Mouse (Mus musculus) heart, adult 2 months (tissue): Measurements from ENCODE around the gene Yy1. TPM values are rescaled to one million over a fixed set of nuclear protein-coding genes. Genes with fewer than 3 reads are reported as not detected.

Source experiments
- DNase-seq, 2 experiments: peaks; one replicate each; pipeline ENCODE4 v3.0.0; 2021
- H3K27ac ChIP-seq: fragments of 200-600 bp; 2 replicates; pipeline ENCODE4 v1.8.1; 2022
- H3K27me3 ChIP-seq: fragments of 200-500 bp; 2 replicates; pipeline ENCODE4 v1.6.1; 2012; ENCODE audit warnings: mild to moderate bottlenecking, low read length, inconsistent platforms, mixed read lengths; ENCODE audit not compliant: control insufficient read depth, insufficient read depth
- H3K36me3 ChIP-seq: fragments of 200-500 bp; 2 replicates; pipeline ENCODE4 v1.6.1; 2012; ENCODE audit warnings: low read length, inconsistent platforms; ENCODE audit not compliant: control insufficient read depth, insufficient read depth
- H3K4me1 ChIP-seq: fragments of 200-500 bp; 2 replicates; pipeline ENCODE4 v1.6.1; 2011; ENCODE audit warnings: low read length; ENCODE audit not compliant: control insufficient read depth, insufficient read depth
- H3K4me3 ChIP-seq: fragments of 200-600 bp; 2 replicates; pipeline ENCODE4 v1.8.1; 2022
- H3K79me2 ChIP-seq: fragments of 200-500 bp; replicated peaks from 2 replicates; pipeline ENCODE4 v1.6.1; 2012; ENCODE audit warnings: mild to moderate bottlenecking, inconsistent platforms, low read length, moderate library complexity, mixed read lengths; ENCODE audit not compliant: control insufficient read depth, insufficient read depth
- H3K9ac ChIP-seq: fragments of 200-500 bp; 2 replicates; pipeline ENCODE4 v1.6.1; 2012; ENCODE audit warnings: low read depth, mild to moderate bottlenecking, control low read depth, inconsistent platforms, low read length, mixed read lengths
- CTCF ChIP-seq: fragments of 200-600 bp; IDR thresholded peaks from 2 replicates; pipeline ENCODE4 v1.8.1; 2022; ENCODE audit warnings: antibody characterized with exemption, mild to moderate bottlenecking, moderate library complexity
- EP300 ChIP-seq: fragments of 200-500 bp; IDR thresholded peaks from 2 replicates; pipeline ENCODE4 v1.6.1; 2011; ENCODE audit warnings: low read depth, low read length, control low read depth; ENCODE audit not compliant: insufficient read depth
- POLR2A ChIP-seq: fragments of 200-500 bp; IDR thresholded peaks from 2 replicates; pipeline ENCODE4 v1.6.1; 2011; ENCODE audit warnings: mild to moderate bottlenecking, low read depth, low read length, control low read depth; ENCODE audit not compliant: insufficient read depth
- WGBS: fragments of 180-500 bp; shearing (Covaris S2); methylation state at CpG from one replicate; pipeline ENCODE4 v1.1.7; 2018; 5-methylcytosine and 5-hydroxymethylcytosine counted together
- intact Hi-C: fragments of 180-260 bp; cut with DNase I; formaldehyde crosslinking; loops from one replicate; pipeline ENCODE4 v1.15.1; 2025
- polyA plus RNA-seq: library from polyadenylated mRNA; depleted of rRNA; stranded (reverse); fragments of >200 nt; gene quantifications from 2 replicates; pipeline ENCODE4 v1.2.3, GENCODE M21; 2012
- total RNA-seq, 2 experiments: library from RNA; stranded (reverse); gene quantifications; 2 replicates each; pipeline ENCODE4 v1.2.3; 2021

Gene Yy1
- total and polyA plus RNA-seq, 3 experiments: 7.1 to 38.8 (median 34.4) TPM

- no peaks in the 10 kb centered on the region for H3K27me3 ChIP-seq
- H3K79me2 ChIP-seq: peaks cover 6% of the 10 kb centered on the region
- no peak overlapping the region for H3K27ac ChIP-seq
- peaks cover 8% of the 10 kb centered on the region for H3K4me1 ChIP-seq
- no peak for DNase-seq
- TF ChIP-seq CTCF (peak; percentile 84), EP300 (no peak)
- intact Hi-C loops: loop anchor here (2.0 to 5.0 kb wide), 2 partner anchors 24 to 81 kb away; partner anchors contain the start of genes Slc25a29, Wars and Wdr25
- no peak overlapping the region for H3K9ac ChIP-seq
- peaks cover 29% of the 10 kb centered on the region for H3K36me3 ChIP-seq
- WGBS: 30% methylated on average over 2 of the region's 2 CpGs
- H3K4me3 ChIP-seq: no peak overlapping the region
Observed at GRCm38 (mm10) chr12:108811133-108811532, 18.4 kb downstream of the Yy1 start.

GRCm38 (mm10) chr12:108812463-108812862, 19.7 kb downstream of the Yy1 start:
- no peak overlapping the region for H3K9ac ChIP-seq
- H3K27ac ChIP-seq: no peak overlapping the region
- H3K27me3 ChIP-seq: no peaks in the 10 kb centered on the region
- peaks cover 7% of the 10 kb centered on the region for H3K4me1 ChIP-seq
- peaks cover 11% of the 10 kb centered on the region for H3K79me2 ChIP-seq
- peaks cover 19% of the 10 kb centered on the region for H3K36me3 ChIP-seq
- intact Hi-C loops: loop anchor here (5.0 kb wide), 1 partner anchor 80 kb away; the partner anchor contains the start of genes Wars and Wdr25
- DNase-seq: no peak
- TF ChIP-seq EP300 (no peak), CTCF (no peak), POLR2A (no peak)
- WGBS: 68% methylated on average over 6 of the region's 6 CpGs
- H3K4me3 ChIP-seq: no peak overlapping the region

GRCm38 (mm10) chr12:108814470-108814869, 21.7 kb downstream of the Yy1 start:
- peaks cover 13% of the 10 kb centered on the region for H3K79me2 ChIP-seq
- H3K4me1 ChIP-seq: peaks cover 1% of the 10 kb centered on the region; the same call in 1 of the 2 replicates
- TF ChIP-seq POLR2A: no peak
- TF ChIP-seq CTCF: no peak
- intact Hi-C loops: loop anchor here (5.0 kb wide), 1 partner anchor 78 kb away; the partner anchor contains the start of genes Wars and Wdr25
- H3K4me3 ChIP-seq: no peak overlapping the region
- H3K27ac ChIP-seq: no peak overlapping the region
- no peaks in the 10 kb centered on the region for H3K27me3 ChIP-seq
- no peak for DNase-seq
- H3K36me3 ChIP-seq: peaks cover 8% of the 10 kb centered on the region
- no peak overlapping the region for H3K9ac ChIP-seq
- WGBS: 80% methylated on average over 6 of the region's 6 CpGs

GRCm38 (mm10) chr12:108816569-108816968, 23.8 kb downstream of the Yy1 start:
- TF ChIP-seq POLR2A (no peak), EP300 (no peak), CTCF (no peak)
- H3K4me3 ChIP-seq: no peak overlapping the region
- peaks cover 10% of the 10 kb centered on the region for H3K79me2 ChIP-seq
- H3K27me3 ChIP-seq: no peaks in the 10 kb centered on the region
- 58% methylated on average over 11 of the region's 11 CpGs for WGBS
- intact Hi-C loops: no loop called here
- peaks cover 4% of the 10 kb centered on the region for H3K36me3 ChIP-seq
- no peak overlapping the region for H3K9ac ChIP-seq
- DNase-seq: no peak
- H3K4me1 ChIP-seq: no peaks in the 10 kb centered on the region
- H3K27ac ChIP-seq: no peak overlapping the region

GRCm38 (mm10) chr12:108820461-108820860, 27.7 kb downstream of the Yy1 start:
- TF ChIP-seq POLR2A (no peak), EP300 (no peak), CTCF (no peak)
- intact Hi-C loops: no loop called here
- Histone ChIP-seq H3K4me1 (no peaks in the 10 kb centered on the region), H3K79me2 (peaks cover 7% of the 10 kb centered on the region), H3K27me3 (no peaks in the 10 kb centered on the region), H3K9ac (no peak overlapping the region), H3K27ac (no peak overlapping the region), H3K4me3 (no peak overlapping the region), H3K36me3 (no peaks in the 10 kb centered on the region)
- DNase-seq: no peak
- 85% methylated on average over 4 of the region's 4 CpGs for WGBS

GRCm38 (mm10) chr12:108823036-108823435, 30.3 kb downstream of the Yy1 start:
- 69% methylated on average over 8 of the region's 8 CpGs for WGBS
- Histone ChIP-seq H3K4me3 (no peak overlapping the region), H3K4me1 (peaks cover 2% of the 10 kb centered on the region; the same call in 1 of the 2 replicates), H3K9ac (no peak overlapping the region), H3K27me3 (no peaks in the 10 kb centered on the region), H3K36me3 (no peaks in the 10 kb centered on the region), H3K79me2 (no peaks in the 10 kb centered on the region), H3K27ac (no peak overlapping the region)
- TF ChIP-seq CTCF: no peak
- TF ChIP-seq POLR2A: no peak
- TF ChIP-seq EP300: no peak
- intact Hi-C loops: no loop called here
- no peak for DNase-seq
